ENCODE assay signal across 36 mouse cellular contexts in genomic region chr8:95336363-95336762, GRCm38 (mm10). TPM values are rescaled to one million over a fixed set of nuclear protein-coding genes. Genes with fewer than 3 reads are reported as not detected.
"Had no signal": no experiment of that assay in that cellular context is flagged by ENCODE, and none has a peak within 500 bp of the region (broad histone marks: within the 10 kb centered on the region; RNA-seq: fewer than 3 reads in every experiment).

No protein-coding gene starts in this region.

- H3K9ac ChIP-seq: heart, embryonic 12.5 days; hindbrain, embryonic 12.5 days; hindbrain, embryonic 14.5 days; intestine, embryonic 15.5 days; limb, embryonic 13.5 days; limb, embryonic 15.5 days; liver, embryonic 12.5 days had no signal

- DNase-seq: gastrocnemius, postnatal 14 days; heart, adult 18-20 months; heart, postnatal 10 days; heart, postnatal 4 days; kidney, adult 18-20 months; kidney, adult 8-10 months; kidney, postnatal 10 days; kidney, postnatal 25 days; kidney, postnatal 4 days; layer of hippocampus, adult 9-11 months; layer of hippocampus, postnatal 36 days; left cerebral cortex, postnatal 4 days had no signal

- H3K4me3 ChIP-seq: heart, embryonic 10.5 days; heart, embryonic 12.5 days; hindbrain, embryonic 10.5 days; hindbrain, embryonic 12.5 days; intestine, embryonic 15.5 days; limb, embryonic 13.5 days; limb, embryonic 15.5 days; liver, embryonic 12.5 days had no signal

- H3K27me3 ChIP-seq: heart, embryonic 12.5 days; hindbrain, embryonic 12.5 days; intestine, embryonic 15.5 days; limb, embryonic 13.5 days; limb, embryonic 15.5 days; liver, embryonic 12.5 days had no signal

- H3K27ac ChIP-seq: heart, embryonic 10.5 days; hindbrain, embryonic 10.5 days; hindbrain, embryonic 12.5 days; hindbrain, embryonic 14.5 days; intestine, embryonic 15.5 days; limb, embryonic 13.5 days; limb, embryonic 15.5 days; liver, embryonic 12.5 days had no signal

- ATAC-seq: hindbrain, embryonic 16.5 days; inflammation-experienced regulatory T-cells, adult 6 months; intestine, embryonic 15.5 days; intestine, postnatal 0 days; liver, embryonic 12.5 days had no signal

- H3K4me2 ChIP-seq: heart, embryonic 12.5 days; hindbrain, embryonic 12.5 days; hindbrain, embryonic 14.5 days; intestine, embryonic 15.5 days; limb, embryonic 13.5 days; limb, embryonic 15.5 days; liver, embryonic 12.5 days had no signal

- H3K9me3 ChIP-seq: heart, embryonic 10.5 days; heart, embryonic 12.5 days; hindbrain, embryonic 10.5 days; hindbrain, embryonic 12.5 days; intestine, embryonic 15.5 days; limb, embryonic 13.5 days; limb, embryonic 15.5 days; liver, embryonic 12.5 days had no signal

RNA-seq across cellular contexts. Expression of gene Tepp, which starts 26.0 kb away (rescaled TPM):
- total RNA-seq: gastrocnemius, adult 18-20 months; gastrocnemius, adult 8-10 months; gastrocnemius, postnatal 14 days; gastrocnemius, postnatal 4 days; granulocyte monocyte progenitor cell, adult 5-6 weeks; heart, adult 18-20 months; heart, postnatal 10 days; heart, postnatal 25 days; heart, postnatal 4 days; layer of hippocampus, adult 8-10 months; layer of hippocampus, postnatal 36 days; left cerebral cortex, adult 18-20 months; left cerebral cortex, adult 8-10 months; left cerebral cortex, postnatal 25 days; liver, adult 2 months had no signal
- polyA plus RNA-seq: heart, embryonic 10.5 days; heart, embryonic 12.5 days; heart, embryonic 14.5 days; hindbrain, embryonic 10.5 days; hindbrain, embryonic 12.5 days; inflammation-experienced regulatory T-cells, adult 6 months; intestine, embryonic 15.5 days; intestine, postnatal 0 days; liver, adult 2 months; liver, embryonic 12.5 days had no signal

RNA-seq across cellular contexts. Expression of gene Cngb1, which starts 30.0 kb away (rescaled TPM):
- polyA plus RNA-seq: heart, embryonic 10.5 days; limb, embryonic 11.5 days; liver, embryonic 12.5 days had no signal
